Mouse (Mus musculus): ENCODE data around the gene Ctps2.
A peak's percentile ranks its signal among the peaks of the same experiment; 100 is the strongest.

Gene Ctps2

DNA sequence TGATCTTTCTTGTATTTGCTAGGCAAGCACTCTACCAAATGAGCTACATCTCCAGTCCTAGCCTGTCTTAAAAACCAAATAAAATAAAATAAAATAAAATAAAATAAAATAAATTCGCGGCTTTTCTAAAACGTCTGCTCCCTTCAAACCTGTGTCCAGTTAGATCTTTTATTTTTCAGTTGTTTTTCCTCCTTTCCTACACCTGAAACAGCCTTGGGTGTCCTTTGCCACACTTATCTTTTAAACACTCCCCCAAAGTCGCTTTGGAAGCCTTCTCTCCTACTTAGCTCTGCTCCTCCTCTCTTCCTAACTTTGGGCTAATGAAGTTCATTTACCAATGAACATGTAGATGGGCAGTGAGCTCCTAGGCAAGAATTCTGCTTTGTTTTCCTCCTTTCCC is at the start of gene Ctps2:
Gene Ctps2 (plus strand): TSS at position 301 of the 400 bp plus-strand sequence.
- no peak for DNase-seq

DNA sequence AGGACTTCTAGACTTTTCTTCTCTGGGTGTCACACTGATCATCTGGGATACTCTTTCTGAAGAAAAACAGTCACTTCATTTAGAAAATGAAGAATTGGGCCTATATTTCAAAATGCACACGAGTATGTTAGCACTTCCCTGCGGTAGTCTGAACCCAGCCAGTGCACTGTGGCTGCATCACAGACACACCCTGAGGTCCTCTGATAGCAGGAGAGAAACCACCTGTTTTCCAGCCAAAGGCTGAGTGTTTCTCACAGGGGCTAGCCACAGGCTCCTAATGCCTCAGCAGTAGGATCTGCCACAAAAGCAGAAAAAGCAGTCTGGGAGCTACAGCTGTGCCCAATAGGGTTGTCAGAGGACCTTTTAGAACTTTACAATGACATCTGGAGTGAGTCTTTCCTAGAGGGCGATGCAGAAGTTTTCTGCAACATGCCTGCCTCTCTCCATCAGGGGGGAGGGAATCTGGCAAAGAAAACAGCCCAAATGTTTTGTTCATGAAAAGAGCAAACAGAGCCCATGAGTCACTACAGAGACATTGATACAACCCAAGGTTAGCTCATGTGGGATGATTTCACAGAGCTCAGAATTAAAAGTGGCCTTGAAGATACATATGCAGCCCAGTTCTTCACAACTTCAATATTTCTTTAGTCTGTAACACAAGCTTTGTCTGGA is 32.6 kb upstream of the Ctps2 start:
- DNase-seq = no peak

DNA sequence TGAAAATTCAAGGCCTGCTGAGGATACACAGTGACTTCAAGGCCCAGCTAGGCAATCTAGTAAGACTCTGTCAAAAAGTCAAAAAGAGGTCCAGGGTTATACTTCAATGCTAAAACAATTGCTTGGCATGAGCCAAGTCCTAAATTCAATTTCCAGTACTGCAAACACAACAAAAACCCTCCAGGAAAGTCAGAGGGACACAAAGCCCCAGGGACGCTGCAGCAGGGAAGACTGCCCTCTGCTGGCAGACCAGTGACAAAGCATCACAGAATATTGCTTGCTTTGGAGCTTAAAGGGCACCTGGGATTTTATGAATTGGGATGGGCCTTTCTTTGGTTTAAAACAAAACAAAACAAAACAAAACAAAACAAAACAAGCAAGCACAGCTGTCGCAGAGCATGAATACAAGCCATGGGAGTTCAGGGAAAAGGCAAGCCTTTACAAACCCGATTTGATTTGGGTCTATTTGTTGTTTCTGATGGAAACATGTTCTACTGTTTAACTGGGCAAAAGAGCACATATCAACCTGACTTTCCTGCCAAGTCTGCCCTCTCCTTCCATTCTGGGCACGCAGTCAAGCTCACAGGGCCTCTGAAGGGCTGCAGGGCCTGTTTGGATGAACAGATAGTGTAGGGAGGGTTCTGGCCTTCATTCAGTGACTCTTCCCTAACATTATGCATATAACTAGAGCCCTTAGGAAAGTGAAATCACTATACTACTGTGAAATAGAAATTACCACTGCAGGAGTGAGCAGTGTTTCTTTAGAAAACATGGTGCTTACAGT is 29.1 kb upstream of the Ctps2 start:
- peak in 1 of 2 experiments; percentile 14 for DNase-seq

DNA sequence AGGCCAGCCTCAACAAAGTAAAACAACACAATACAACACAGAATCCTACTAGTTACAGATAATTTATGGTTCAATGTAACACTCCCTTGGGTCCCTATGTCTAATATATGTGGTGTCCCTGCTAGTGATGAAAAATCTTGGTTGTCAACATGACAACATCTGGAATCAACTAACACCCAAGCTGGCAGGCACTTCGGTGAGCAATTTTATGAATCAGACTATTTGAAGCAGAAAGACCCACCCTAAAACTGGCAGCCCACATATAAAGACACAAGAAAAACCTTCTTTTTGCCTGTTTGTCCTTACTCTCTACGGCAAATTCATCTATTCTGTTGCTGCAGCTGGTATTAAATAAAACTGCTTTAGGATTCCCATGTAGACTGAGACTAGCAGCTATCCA is 27.3 kb upstream of the Ctps2 start:
- DNase-seq = no peak

DNA sequence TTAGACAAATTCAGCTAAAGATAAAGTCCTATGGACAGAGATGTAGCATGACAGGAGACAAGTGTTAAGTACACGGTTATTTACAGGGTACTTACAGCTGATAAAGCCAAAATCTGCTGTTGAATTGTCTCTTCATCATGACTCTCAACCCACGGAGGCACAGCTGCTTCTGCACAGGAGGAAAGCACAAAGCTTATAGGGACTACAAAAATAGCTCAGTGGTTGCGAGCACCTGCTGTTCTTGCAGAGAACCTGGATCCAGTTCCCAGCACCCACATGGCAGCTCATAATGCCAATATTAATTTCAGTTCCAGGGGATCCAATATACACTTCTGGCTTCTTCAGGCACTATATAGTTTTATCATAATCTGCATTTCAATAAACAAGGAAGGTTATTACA is 22.8 kb upstream of the Ctps2 start:
- DNase-seq = no peak

DNA sequence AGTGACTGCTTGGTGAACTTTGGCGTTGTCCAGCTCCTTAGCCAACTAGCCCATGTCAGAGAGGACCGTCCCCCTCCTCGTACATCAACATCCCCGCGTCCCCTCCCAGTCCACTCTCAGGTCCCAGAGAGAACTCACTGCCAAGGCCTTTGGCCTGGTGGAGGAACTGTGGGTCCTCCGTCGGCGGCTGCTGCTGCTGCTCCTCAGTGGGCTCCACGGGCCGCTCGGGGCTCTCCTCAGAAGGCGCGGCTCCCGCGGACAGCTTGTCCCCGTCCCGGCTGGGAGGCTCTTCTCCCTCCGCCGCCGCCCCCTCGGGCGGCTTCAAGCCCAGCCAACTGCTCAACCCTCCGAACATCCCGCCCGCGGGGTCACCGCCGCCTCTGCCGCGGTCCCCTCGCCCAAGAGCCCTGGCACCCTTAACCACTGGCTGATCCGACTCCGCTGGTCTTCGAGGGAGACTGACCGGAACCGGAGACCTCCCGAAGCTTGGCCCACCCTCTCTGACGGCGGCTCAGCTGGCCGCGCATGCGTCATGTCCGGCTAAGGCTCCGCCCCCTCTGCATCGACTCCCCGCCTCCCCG is 13.0 kb upstream of the Ctps2 start, which contains the start of gene Syap1:
Gene Syap1 (minus strand): TSS at position 517 of the 581 bp plus-strand sequence.
- peak; percentile 63 to 80 for DNase-seq

DNA sequence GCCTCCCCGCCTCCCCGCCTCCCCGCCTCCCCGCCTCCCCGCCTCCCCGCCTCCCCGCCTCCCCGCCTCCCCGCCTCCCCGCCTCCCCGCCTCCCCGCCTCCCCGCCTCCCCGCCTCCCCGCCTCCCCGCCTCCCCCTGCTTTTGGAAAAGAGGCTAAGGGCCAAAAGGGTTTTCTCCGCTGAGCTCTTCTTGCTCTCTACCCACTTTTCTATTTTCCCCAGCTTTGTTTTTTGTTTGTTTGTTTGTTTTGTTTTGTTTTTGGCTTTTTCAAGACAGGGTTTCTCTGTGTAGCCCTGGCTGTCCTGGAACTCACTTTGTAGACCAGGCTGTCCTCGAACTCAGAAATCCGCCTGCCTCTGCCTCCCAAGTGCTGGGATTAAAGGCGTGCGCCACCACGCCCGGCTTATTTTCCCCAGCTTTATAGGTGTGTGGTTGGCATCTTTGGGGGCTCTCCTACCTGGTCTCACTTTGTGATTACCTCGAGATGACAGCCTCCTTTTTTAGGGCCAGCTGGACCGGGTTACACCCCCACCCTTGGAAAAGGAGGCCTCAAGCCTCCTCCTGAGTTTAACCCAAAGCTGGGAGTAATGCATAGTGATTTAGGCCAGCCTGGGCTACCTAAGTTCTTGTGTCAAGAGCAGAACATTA is 12.3 kb upstream of the Ctps2 start:
- DNase-seq = peak in 1 of 2 experiments; percentile 4

DNA sequence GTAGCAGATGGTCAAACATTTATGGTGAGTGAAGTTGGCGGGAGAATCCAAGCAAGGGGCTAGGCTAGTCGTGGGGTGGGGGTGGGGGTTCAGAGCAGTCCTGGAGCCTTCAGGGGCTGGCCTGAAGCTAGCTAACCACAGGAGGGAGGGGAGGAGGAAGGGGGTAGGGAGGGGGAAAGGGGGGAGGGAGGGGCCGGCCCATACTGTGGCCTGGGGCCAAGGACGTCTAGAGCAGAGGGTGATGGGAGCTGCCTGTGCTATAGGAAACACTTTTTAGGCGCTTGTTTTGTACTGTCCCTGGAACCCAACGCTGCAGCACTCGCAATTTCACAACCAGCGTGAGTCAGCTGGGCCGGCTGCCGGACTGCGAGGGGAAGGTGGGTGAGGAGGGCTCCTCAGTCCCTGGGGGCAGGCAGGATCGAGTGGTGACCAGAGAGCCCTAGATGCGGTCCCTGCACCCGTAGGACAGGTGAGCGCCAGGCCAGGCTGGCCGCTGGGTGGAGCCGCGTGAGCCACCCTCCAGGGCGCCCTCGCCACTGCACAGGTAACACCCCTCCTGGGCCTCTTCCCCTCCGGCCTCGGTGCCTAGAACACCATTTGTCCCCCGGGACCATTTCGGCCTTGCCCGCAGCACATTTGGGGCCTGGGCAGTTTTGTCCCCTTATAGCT is 467 bp downstream of the Ctps2 start:
- peak; percentile 28 to 32 for DNase-seq

DNA sequence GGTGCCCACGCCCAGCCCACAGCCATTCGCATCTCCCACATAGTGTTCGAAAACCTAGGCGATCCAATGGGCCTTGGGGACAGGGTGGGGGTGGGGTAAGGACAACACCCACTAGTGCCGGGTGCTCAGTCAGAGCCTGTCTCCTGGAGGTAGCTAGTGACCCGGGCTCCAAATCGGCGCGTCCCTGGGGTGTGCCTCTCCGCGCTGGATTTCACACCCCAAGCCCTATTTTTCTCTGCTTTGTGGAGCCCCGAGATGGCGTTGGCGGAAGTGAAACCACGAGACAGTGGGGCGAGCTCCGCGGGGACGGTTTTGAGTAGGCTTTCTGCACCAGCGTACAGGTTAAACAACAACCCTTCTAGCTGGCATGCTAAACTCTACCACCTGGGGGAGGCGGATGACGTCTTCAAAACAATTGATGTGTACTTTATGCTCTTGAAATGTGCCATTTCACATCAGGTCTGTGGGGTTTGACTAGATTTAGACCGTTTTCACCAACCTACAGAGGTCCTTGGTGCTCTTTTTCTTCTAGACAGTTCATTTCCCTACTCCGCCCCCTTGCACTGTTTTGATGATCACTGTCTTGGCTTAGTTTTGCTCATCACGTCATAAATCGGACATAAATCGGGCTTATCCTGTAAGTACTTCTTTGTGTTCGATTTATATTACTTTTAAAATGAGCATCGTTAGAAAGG is 1.1 kb downstream of the Ctps2 start:
- peak; percentile 60 to 63 for DNase-seq

DNA sequence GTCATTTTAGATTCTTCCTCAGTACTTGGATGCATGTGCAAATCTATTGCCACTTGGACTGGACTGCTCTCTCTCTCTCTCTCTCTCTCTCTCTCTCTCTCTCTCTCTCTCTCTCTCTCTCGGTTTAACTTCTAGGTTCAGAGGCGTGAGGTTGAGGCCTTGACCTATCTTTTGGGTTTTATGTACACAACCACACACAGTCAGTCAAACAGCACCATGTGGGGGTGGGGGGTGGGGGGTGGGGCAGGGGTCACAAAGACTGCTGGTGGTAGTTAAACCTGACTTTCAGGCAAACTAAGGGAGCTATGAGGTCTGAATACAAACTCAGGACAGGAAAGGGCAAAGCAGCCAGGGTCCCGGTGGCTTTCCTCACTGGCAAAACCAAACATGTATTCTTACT is 6.5 kb downstream of the Ctps2 start:
- DNase-seq = no peak

DNA sequence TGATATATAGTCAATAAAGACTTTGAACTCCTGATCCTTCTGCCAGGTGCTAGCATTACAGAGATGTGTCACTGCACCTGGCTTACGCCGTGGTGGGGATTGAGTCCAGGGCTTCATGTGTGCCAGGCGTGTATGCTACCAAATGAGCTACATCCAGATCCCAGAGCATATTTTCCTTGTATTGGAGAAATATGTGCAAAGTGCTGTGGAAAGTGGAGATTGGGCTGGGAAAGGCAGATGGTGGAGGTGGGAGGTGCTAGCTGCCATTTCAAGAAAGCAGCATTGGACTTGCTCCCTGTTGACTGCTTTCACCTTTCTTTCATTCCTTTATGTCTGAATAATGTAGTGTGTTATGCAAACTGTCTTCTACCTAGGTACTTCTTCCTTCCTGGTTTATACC is 12.6 kb downstream of the Ctps2 start:
- no peak for DNase-seq

DNA sequence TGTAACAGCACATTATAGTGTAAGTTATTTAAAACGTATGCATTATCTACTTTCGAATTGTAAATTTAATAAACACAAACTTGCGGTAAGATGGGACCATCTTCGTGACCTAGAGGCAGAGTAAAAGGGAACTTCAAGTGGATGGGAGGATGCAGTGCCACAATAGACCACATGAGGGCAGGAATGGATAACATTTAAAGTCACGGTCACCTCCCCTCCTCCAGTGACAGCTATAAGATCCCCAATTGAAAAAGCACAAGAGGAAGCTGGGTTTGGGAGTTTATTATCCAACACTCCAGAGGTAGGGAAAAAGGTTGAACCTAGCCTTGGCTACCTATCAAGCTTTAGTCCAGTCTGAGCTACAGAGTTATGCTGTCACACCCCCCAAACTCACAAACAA is 14.7 kb downstream of the Ctps2 start:
- DNase-seq = peak in 1 of 2 experiments; percentile 61

DNA sequence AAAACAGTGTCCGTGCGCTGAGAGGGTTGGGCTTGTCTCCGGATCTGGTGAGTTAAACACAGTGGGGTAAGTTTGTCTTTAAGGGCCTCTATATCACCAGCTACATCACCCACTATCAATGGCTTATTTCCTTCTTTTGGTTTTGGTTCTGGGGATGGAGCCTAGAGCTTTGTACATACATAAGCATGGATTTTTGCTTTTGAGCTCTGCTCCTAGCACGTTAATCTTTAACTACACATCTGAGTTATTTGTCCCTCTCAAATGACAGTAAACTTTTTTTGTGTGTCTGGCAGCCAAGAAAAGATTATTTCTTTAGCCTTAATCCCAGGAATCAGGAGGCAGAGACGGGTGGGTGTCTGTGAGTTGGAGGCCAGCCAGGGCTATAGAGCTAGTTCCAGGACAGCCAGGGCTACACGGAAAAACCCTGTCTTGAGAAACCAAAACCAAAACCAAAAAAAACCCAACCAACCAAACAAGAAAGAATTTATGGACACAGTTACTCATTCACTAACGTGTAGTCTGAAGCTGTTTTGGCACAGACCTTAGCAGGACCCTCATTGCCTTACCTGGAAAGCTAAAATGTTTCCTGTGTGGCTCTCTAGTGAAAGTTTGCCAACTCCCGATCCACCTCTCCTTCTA is 20.6 kb downstream of the Ctps2 start:
- DNase-seq = no peak

DNA sequence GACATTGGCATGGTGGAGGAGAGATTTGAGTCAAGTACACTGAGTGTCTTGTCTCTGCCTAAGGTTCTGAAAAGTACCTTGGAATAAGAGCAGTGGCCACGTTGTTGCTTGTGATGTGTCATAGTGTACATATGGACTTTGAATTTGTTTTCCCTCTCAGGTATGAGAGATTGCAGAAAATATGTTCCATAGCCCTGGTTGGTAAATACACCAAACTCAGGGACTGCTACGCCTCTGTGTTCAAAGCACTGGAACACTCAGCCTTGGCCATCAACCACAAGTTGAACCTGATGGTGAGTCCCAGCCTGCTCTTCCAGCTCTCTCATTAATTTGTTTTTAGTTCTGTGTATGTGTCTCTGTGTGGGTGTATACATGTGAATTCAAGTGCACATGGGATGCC is 30.4 kb downstream of the Ctps2 start:
- DNase-seq = no peak

DNA sequence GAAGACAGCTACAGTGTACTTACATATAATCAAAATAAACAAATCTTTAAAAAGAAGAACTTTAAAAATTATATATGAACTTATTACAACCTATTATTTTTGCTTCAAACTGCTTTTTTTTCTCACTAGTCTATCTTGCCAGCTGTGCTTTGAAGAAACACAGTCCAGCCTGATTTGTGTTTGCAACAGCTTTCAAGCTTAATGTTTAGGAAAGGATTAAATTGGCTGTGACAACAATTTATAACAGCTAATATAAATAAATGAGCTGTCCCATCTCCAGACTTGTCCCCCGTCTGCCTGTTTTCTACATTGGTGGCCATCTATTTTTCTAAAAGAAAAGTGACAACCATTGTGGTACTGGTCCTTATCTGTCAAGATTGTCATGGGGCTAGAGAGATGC is 41.0 kb downstream of the Ctps2 start:
- DNase-seq = no peak

DNA sequence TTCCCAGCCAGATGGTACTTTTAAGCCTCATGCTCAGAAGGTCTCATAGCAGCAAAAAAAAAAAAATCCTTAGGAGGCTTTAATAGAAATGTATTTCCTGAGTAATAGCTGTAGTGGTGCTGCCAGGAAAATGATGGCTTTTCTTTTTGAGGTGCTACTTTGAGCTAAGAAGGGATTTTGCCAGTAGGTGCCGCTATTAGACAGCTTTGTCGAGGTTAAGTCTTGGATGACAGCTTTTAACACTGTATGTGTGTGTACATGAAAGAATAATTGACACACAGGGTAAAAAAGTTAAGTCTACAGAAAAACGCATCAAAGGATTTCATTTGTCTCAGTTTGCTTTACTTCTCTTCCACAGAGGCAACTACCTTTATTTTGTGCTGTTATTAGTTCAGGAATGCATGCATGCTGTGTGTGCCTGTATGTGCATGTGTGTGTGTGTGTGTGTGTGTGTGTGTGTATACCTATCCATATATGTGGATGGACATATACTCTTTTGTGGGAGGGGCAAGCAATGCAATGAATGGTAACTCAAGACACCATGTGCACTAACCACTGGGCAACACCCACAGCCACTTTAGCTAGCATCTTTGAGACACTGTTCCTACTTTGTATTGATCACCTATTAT is 48.9 kb downstream of the Ctps2 start:
- peak in 1 of 2 experiments; percentile 2 for DNase-seq

DNA sequence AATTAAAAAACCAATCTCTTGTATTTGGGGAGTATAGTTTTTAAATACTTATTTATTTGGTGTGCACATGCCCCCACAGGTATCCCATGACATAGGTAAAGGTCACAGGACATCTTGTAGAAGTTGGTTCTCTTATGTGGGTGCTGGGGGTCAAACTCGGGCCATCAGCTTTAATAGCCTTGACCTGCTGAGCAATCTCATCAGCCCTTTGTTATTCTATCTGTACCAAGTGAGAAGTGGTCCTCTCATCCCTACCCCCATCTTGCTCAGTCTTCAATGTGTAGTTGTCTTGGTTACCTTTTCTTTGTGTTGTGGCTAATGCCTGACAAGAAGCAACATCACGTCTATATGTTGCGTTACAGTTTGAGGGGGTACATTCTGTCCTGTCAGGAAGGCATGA is 56.9 kb downstream of the Ctps2 start:
- DNase-seq = no peak

DNA sequence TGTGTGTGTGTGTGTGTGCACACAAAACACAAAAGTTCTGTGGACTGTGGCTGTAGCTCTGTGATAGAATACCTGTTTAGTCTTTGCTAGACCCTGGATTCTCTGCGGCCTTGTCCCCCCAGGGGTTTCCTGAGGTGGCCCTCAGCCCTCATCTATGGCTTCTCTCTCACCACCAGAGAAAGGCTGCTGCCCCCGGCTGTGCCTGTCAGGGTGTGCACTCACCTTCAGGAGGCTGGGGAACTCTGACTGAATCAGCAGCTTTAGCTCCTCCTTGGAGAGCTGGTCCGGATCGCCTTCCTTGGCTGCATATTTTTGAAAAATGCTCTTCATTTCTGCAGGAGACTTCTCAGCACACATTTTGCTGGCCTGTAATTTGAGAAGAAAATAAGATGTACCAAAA is 62.8 kb downstream of the Ctps2 start:
- DNase-seq = no peak

DNA sequence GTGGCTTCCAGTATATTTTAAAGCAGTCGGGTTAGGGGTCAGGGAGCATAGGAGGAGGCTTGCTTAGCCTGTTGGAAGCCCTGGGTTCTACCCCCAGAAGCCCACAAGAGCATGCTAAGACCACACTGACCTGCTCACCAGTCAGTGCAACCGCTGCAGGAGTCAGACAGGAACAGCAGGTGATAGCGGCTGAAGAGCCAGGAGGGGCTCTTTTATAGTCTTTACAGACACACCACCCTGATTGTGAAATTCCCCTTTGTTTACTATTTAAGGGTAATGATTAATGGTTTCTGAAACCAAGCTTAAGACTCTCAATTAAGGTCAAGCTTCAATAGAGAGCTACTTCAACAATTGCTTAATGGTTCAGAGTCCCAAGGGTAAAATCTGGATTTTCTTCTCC is 63.3 kb downstream of the Ctps2 start, which contains the start of gene S100g:
Gene S100g (minus strand): TSS at position 217 of the 400 bp plus-strand sequence.
- DNase-seq = no peak

DNA sequence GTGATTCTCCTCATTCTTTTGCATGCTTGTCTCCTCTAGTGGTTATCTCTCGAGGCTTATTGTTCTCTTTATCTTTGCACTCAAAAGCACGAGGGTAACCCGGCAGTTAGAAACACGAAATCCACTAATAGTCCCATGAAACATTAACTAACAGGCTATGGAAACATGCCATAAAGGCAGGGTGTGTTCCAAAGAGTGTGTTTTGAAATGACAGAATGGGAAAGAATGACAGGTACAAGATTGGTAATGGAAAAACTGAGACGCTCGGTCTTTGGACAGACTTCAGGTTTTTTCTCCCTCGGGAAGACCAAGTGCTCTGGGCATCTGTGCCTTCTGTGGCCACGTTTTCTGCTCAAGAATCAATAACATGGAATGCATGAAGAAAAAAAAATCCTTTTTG is 66.4 kb downstream of the Ctps2 start:
- no peak for DNase-seq

DNA sequence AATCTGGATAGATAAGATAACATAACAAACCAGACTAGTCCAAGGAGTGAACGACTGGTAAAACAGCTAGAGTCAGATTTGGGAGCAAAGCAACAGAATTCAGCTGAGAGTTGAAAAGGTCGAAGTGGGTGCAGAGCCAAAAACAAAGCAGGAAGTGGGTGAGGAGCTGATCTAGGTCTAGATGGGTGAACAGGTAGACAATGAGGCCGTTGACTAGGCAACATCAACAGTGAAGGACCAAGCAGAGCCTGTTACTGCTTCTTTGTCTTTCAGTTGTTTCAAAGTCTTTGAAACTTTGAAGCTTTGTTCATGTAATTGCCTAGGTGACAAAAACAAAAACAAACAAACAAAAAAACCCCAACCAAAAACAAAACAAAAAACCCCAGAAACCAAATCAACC is 75.2 kb downstream of the Ctps2 start:
- DNase-seq = no peak
